Mouse (Mus musculus) embryonic facial prominence, embryonic 11.5 days (tissue): ENCODE data around the gene Lnpk. TPM values are rescaled to one million over a fixed set of nuclear protein-coding genes. Genes with fewer than 3 reads are reported as not detected.

ENCODE experiments used
- ATAC-seq: fragments of 200-750 bp; cut with Nextera tagmentation; replicated peaks from 2 replicates; pipeline ENCODE4 v1.8.0; 2017; ENCODE audit warnings: low read depth; ENCODE audit not compliant: insufficient number of reproducible peaks, low FRiP score, low TSS enrichment
- DNase-seq: peaks from one replicate; pipeline ENCODE4 v3.0.0-alpha.2; 2015; ENCODE audit warnings: low spot score
- H3K27ac ChIP-seq: fragments of 300-500 bp; sonication (generic); replicated peaks from 2 replicates; pipeline ENCODE4 v1.5.1; 2014; ENCODE audit warnings: mild to moderate bottlenecking, low read depth, low read length, control low read depth
- H3K27me3 ChIP-seq: fragments of 300-500 bp; sonication (generic); 2 replicates; pipeline ENCODE4 v1.6.1; 2014; ENCODE audit warnings: mild to moderate bottlenecking, low read length, moderate library complexity, mixed read lengths; ENCODE audit not compliant: control insufficient read depth, insufficient read depth
- H3K36me3 ChIP-seq: fragments of 300-500 bp; sonication (generic); replicated peaks from 2 replicates; pipeline ENCODE4 v1.6.1; 2014; ENCODE audit warnings: low read depth, mild to moderate bottlenecking, low read length, moderate library complexity, mixed read lengths; ENCODE audit not compliant: control insufficient read depth, insufficient read depth
- H3K4me1 ChIP-seq: fragments of 300-500 bp; sonication (generic); 2 replicates; pipeline ENCODE4 v1.6.1; 2014; ENCODE audit warnings: low read length, mixed read lengths; ENCODE audit not compliant: control insufficient read depth, insufficient read depth
- H3K4me2 ChIP-seq: fragments of 300-500 bp; sonication (generic); 2 replicates; pipeline ENCODE4 v1.6.1; 2014; ENCODE audit warnings: low read depth, mild to moderate bottlenecking, control low read depth, low read length, moderate library complexity
- H3K4me3 ChIP-seq: fragments of 300-500 bp; sonication (generic); 2 replicates; pipeline ENCODE4 v1.5.1; 2014; ENCODE audit warnings: low read depth, low read length, control low read depth
- H3K9ac ChIP-seq: fragments of 300-500 bp; sonication (generic); replicated peaks from 2 replicates; pipeline ENCODE4 v1.6.1; 2014; ENCODE audit warnings: mild to moderate bottlenecking, control low read depth, low read length
- H3K9me3 ChIP-seq: fragments of 300-500 bp; sonication (generic); replicated peaks from 2 replicates; pipeline ENCODE4 v1.6.1; 2016; ENCODE audit warnings: mild to moderate bottlenecking, low read length, inconsistent platforms, mixed read lengths; ENCODE audit not compliant: control insufficient read depth
- WGBS: fragments of 180-500 bp; shearing (Covaris S2); extraction: QIAGEN DNeasy Blood & Tissue Kit; methylation state at CpG from one replicate; pipeline ENCODE4 v1.1.7; 2014; 5-methylcytosine and 5-hydroxymethylcytosine counted together
- polyA plus RNA-seq: library from polyadenylated mRNA; unstranded; fragments of >200 nt; fragmentation: Nextera tagmentation; extraction: Ambion mirVana; gene quantifications from 2 replicates; pipeline ENCODE4 v1.2.1, GENCODE M21; 2014

Gene Lnpk
- polyA plus RNA-seq, 1 experiment from 2014 or later, result 42.1 TPM

GRCm38 (mm10) chr2:74551929-74552328, 27.3 kb downstream of the Lnpk start:
- ATAC-seq (no peak), DNase-seq (no peak)
- Histone ChIP-seq H3K9ac (no peak overlapping the region), H3K36me3 (no peaks in the 10 kb centered on the region), H3K9me3 (no peaks in the 10 kb centered on the region), H3K4me3 (no peak overlapping the region), H3K4me2 (no peak overlapping the region), H3K27ac (no peak overlapping the region), H3K4me1 (no peaks in the 10 kb centered on the region), H3K27me3 (no peaks in the 10 kb centered on the region)

- 61% methylated on average over 2 of the region's 2 CpGs for WGBS
- Histone ChIP-seq H3K36me3 (no peaks in the 10 kb centered on the region), H3K27me3 (no peaks in the 10 kb centered on the region), H3K9me3 (no peaks in the 10 kb centered on the region), H3K27ac (no peak overlapping the region), H3K4me1 (no peaks in the 10 kb centered on the region), H3K4me2 (no peak overlapping the region), H3K9ac (no peak overlapping the region), H3K4me3 (no peak overlapping the region)
- DNase-seq, result no peak
- ATAC-seq, result no peak
Measured at GRCm38 (mm10) chr2:74548306-74548705, 30.9 kb downstream of the Lnpk start.

GRCm38 (mm10) chr2:74508302-74508701, 70.9 kb downstream of the Lnpk start:
- Histone ChIP-seq H3K4me1 (no peaks in the 10 kb centered on the region), H3K9me3 (no peaks in the 10 kb centered on the region), H3K27me3 (no peaks in the 10 kb centered on the region), H3K9ac (no peak overlapping the region), H3K4me2 (no peak overlapping the region), H3K27ac (no peak overlapping the region), H3K4me3 (no peak overlapping the region), H3K36me3 (no peaks in the 10 kb centered on the region)
- peak; percentile 71 for DNase-seq
- 53% methylated on average over 5 of the region's 5 CpGs for WGBS
- ATAC-seq, result no peak

- no peak for DNase-seq
- no peak overlapping the region for H3K4me2 ChIP-seq
- no peaks in the 10 kb centered on the region for H3K9me3 ChIP-seq
- H3K27me3 ChIP-seq, result no peaks in the 10 kb centered on the region
- no peak for ATAC-seq
- H3K27ac ChIP-seq, result no peak overlapping the region
- no peaks in the 10 kb centered on the region for H3K36me3 ChIP-seq
- 51% methylated on average over 8 of the region's 8 CpGs for WGBS
- no peaks in the 10 kb centered on the region for H3K4me1 ChIP-seq
- H3K4me3 ChIP-seq, result no peak overlapping the region
- H3K9ac ChIP-seq, result no peak overlapping the region
Measured at GRCm38 (mm10) chr2:74506439-74506838, 72.8 kb downstream of the Lnpk start.

GRCm38 (mm10) chr2:74500307-74500706, 78.9 kb downstream of the Lnpk start:
- Histone ChIP-seq H3K36me3 (no peaks in the 10 kb centered on the region), H3K4me1 (no peaks in the 10 kb centered on the region), H3K9ac (no peak overlapping the region), H3K4me2 (no peak overlapping the region), H3K4me3 (no peak overlapping the region), H3K27me3 (no peaks in the 10 kb centered on the region), H3K9me3 (no peaks in the 10 kb centered on the region), H3K27ac (no peak overlapping the region)
- 92% methylated on average over 2 of the region's 2 CpGs for WGBS
- DNase-seq, result no peak
- ATAC-seq, result no peak

- H3K9me3 ChIP-seq, result no peaks in the 10 kb centered on the region
- DNase-seq (no peak), ATAC-seq (no peak)
- H3K4me1 ChIP-seq, result no peaks in the 10 kb centered on the region
- no peaks in the 10 kb centered on the region for H3K36me3 ChIP-seq
- H3K27ac ChIP-seq, result no peak overlapping the region
- no peaks in the 10 kb centered on the region for H3K27me3 ChIP-seq
- no peak overlapping the region for H3K4me3 ChIP-seq
- H3K9ac ChIP-seq, result no peak overlapping the region
- WGBS, result 76% methylated on average over 5 of the region's 5 CpGs
- no peak overlapping the region for H3K4me2 ChIP-seq
Measured at GRCm38 (mm10) chr2:74497851-74498250, 81.4 kb downstream of the Lnpk start.

- H3K27me3 ChIP-seq, result no peaks in the 10 kb centered on the region
- ATAC-seq (no peak), DNase-seq (no peak)
- no peaks in the 10 kb centered on the region for H3K36me3 ChIP-seq
- no peak overlapping the region for H3K9ac ChIP-seq
- 68% methylated on average over 13 of the region's 13 CpGs for WGBS
- no peaks in the 10 kb centered on the region for H3K4me1 ChIP-seq
- no peak overlapping the region for H3K27ac ChIP-seq
- no peaks in the 10 kb centered on the region for H3K9me3 ChIP-seq
- H3K4me3 ChIP-seq, result no peak overlapping the region
- no peak overlapping the region for H3K4me2 ChIP-seq
Measured at GRCm38 (mm10) chr2:74491426-74491825, 87.8 kb downstream of the Lnpk start.

GRCm38 (mm10) chr2:74490186-74490585, 89.0 kb downstream of the Lnpk start:
- H3K9me3 ChIP-seq, result no peaks in the 10 kb centered on the region
- ATAC-seq (no peak), DNase-seq (no peak)
- H3K4me1 ChIP-seq, result no peaks in the 10 kb centered on the region
- H3K27ac ChIP-seq, result no peak overlapping the region
- H3K4me2 ChIP-seq, result no peak overlapping the region
- no peak overlapping the region for H3K4me3 ChIP-seq
- H3K36me3 ChIP-seq, result no peaks in the 10 kb centered on the region
- H3K9ac ChIP-seq, result no peak overlapping the region
- no peaks in the 10 kb centered on the region for H3K27me3 ChIP-seq
- WGBS, result 69% methylated on average over 1 of the region's 1 CpGs
